Mouse (Mus musculus): ENCODE data around the gene Pnpla1.
"Not testable (repeated sequence)": the region's sequence is repeated elsewhere in the genome, so short reads cannot be mapped to it uniquely, and the experiment has no call there.

Gene Pnpla1

DNA sequence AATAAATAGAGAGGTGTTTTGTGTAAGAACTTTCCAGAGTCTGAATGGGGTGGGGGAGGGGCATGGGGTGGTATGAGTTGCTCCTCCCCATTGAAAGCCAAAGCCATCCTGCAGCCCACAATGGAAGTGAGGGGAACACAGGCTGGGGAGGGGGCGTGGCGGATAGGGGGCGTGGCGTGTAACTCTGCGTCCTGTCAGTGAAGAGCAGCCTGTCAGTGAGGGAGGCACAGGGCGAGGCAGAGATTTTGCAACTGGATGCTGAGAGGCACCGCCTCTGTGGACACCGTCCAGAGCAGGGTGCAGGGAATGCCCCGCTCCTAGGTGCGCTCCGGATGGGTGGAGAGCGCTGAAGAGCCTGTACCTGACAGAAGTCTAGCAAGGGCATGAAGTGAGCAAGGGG lies at the start of gene Pnpla1:
Gene Pnpla1 (plus strand): TSS at position 207 of the 400 bp plus-strand sequence.
- in situ Hi-C loops (cut with MseI, MboI), result no loop called here

DNA sequence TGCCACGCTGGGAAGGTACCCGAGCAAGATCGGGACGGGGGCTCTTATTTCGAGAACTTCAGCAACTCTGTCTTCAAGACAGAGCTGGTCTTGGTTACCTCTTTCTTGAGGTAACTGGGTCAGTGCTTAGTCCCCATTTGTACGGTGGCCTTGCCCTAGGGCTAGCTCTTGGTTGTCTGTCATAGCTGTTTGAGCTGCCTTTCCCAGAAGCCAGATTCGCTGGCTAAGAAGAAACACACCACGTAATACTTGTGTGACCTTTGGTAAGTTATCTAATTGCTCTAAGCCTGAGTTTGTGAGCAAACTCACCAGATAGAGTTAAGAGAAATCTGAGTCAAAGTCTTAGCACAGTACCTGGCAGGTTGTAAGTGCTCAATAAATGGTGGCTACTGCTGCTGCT lies 49.5 kb upstream of the Pnpla1 start:
- in situ Hi-C loops (cut with MseI, MboI), result no loop called here

GRCm38 (mm10) chr17:28809175-28809831 lies 48.9 kb upstream of the Pnpla1 start:
- in situ Hi-C loops (cut with MseI, MboI), result no loop called here

- in situ Hi-C loops (cut with MseI, MboI), result no loop called here
These were observed 45.9 kb upstream of the Pnpla1 start for GRCm38 (mm10) chr17:28812345-28812744.

DNA sequence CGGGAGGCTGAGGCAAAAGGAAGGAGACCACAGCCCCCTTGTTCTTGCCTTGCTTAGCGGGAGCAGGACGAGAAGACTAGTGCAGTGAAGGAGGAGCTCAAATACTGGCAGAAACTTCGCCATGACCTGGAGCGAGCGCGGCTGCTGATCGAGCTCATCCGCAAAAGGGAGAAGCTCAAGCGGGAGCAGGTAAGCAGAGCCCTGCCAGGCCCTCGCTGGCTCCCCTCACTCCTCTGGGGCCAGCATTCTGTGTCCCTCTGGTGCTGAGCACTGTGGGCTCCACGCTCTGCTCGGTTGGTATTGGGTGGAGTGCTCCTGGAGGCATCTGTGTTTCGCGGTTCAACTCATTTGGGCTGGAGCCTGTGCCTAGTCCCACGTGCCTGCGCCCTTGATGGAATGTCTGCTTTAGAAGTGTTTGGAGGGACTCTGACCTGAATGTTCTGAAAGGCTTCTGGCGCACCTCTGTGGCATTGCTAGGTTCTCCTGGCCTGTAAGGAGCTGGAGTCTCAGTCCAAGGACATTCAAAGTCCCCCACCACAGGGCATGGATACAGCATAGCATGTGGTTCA lies 43.6 kb upstream of the Pnpla1 start:
- in situ Hi-C loops (cut with MseI, MboI), result no loop called here

DNA sequence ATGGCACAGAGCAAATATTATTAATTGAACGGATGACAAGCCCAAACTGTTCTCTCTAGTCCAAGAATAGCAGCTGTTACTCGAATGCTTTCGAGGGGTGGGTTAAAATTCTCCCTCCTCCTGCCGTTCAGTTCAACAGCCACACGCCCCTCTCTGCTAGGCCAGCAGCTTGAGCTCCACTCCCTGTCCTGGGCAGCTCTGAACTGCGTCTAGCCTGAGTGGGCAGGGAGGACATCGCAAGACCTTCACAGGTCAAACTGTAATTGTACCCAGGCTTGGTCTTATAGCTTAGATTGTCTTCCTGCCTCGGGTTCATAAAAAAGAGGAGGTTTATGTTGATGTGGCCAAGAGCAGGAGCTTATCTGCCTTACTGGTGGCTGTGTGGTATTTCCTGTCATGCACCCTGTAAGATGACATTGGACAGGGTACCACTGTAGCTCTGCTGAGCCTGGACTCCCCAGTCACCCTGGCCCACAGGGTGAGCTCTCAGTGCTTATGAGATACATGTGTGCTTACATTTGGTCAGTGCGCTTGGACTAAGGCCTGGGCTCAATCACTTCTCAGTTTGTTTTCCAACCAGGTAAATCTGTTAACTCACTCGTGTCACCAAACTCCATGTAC lies 42.7 kb upstream of the Pnpla1 start:
- in situ Hi-C loops (cut with MseI, MboI), result no loop called here

GRCm38 (mm10) chr17:28816326-28816725 lies 41.9 kb upstream of the Pnpla1 start:
- in situ Hi-C loops (cut with MseI, MboI), result not testable (repeated sequence)

- in situ Hi-C loops (cut with MseI, MboI), result no loop called here
These were observed 41.1 kb upstream of the Pnpla1 start for GRCm38 (mm10) chr17:28816875-28817811.

DNA sequence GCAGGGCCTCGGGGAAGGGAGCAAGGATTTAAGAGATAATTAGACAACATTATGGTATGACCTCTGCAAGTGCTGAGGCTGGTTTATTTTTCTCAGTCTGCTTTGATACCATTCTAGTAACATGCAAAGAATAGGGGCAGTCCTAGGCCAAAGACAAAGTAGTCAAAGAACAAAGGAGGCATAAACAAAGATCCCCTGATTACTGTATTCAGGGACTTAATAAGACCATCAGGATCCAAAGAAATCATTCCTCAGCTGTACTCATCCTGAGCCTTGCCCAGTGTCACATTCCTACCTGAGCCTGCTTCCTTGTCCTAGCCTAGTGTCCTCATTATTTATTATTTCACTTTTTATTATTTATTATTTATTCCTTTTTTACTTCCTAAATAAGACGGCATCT lies 38.0 kb upstream of the Pnpla1 start:
- in situ Hi-C loops (cut with MseI, MboI), result no loop called here

DNA sequence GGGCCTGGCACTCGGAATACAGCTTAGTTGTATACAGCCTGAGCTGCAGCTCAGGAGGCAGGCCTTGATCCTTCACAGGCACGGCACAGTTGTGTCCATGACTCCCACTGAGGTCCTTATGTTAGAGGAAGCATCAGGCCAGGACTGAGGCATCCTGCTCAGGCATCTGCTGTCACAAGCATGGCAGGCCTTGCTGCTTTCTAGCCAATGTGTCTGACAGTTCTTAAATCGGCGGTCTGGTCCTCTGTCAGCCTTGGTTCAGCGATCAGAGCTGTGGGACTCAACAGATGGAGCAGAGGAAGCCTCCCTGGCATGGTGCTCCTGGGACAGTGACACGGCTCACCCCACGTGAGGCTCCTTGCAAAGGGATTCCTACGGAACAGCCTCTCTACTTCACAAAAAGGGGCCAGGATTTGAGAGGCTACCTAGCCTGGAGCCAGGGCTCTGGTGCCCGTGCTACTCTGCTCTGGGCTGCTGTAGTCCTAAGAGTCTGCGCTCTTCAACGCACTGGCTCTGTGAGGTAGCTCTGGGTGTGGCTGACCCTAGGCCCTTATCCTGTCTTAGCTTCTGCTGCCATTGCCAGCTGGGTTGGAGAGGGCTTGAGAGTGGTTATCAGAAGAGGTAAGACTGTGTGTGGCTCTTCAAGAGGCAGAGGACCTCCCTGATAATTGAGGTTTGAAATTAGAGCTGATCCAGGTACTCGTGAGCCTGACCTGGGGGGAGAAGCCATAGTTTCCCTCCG lies 35.0 kb upstream of the Pnpla1 start:
- in situ Hi-C loops (cut with MseI, MboI), result no loop called here

GRCm38 (mm10) chr17:28823749-28824148 lies 34.5 kb upstream of the Pnpla1 start:
- in situ Hi-C loops (cut with MseI, MboI), result no loop called here

DNA sequence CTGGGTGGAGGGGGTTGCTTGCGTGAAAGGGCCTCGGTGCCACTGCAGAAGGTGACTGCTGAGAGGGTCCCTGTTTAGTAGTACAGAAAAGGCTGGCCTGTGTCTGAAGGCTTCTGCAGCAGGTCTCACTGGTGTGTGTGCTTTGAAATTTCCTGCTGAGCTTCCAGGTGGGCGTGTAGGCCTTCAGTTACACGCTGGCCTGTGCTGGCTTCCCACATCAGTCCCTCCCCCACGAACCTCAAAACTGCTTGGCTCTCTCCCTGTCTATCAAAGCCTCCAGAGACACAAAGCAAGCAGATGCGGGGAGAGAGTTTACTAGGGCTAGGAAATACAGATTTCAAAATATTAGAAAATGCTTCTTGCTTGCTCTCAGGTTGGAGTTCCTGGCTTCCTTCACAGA lies 33.3 kb upstream of the Pnpla1 start:
- in situ Hi-C loops (cut with MseI, MboI), result no loop called here

DNA sequence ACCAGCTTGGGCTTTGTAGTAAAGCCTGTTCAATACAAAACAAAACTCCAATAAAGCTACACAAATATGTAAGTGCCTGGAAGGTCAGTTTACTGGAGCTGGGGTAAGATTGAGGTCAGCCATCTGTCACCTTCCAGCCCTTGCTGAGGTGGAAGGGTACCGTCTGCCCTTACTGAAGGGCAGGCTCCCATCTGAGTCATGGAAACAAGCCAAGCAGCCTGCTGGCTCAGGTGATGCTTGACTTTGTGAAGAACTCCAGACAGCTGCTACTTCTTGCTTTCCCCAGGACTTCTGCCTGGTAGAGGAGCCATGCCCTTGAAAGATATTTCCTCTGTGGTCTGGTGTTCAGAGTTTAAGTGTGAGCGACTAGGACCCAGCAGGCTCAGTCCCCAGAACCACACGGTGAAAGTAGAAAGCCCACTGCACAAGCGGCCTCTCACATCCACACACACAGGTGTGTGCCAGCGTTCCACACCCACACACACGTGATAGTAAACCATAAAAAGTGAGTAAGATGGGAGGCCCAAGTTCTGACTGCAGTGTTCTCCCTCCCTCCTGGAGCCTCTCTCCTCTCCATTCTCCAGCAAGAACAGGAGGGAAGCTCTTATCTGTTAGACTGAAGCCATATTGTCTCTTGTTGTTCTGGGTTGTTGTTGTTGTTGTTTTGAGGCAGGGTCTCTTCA lies 32.7 kb upstream of the Pnpla1 start:
- in situ Hi-C loops (cut with MseI, MboI), result no loop called here

DNA sequence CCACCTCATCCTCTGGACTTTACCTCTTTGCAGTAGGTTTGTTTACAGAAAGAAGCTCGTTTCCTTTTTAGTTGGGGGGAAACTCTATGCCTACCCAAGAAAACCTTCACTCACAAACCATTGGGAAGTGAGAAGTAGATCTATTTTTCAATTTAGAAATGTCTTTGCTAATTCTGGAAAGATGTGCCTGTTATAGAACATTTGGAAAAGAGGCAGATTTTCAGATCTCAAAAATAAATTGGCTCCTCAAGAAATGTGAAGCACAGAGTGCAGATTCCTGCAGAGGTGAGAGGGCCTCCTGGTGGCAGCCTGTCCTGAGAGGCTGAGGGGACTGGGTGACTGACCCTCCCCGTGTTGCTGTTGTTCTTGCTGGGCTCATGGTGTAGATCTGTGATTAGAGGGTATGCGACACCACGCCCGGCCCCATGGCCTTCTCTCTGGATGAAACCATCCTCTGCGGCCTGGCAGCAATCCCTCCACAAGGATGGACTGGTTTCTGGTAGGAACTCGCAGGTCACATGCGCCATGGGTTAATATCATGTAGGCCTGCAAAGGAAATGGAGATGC lies 30.5 kb upstream of the Pnpla1 start:
- in situ Hi-C loops (cut with MseI, MboI), result no loop called here

- in situ Hi-C loops (cut with MseI, MboI), result no loop called here
These were observed 29.1 kb upstream of the Pnpla1 start for GRCm38 (mm10) chr17:28829120-28829519.

DNA sequence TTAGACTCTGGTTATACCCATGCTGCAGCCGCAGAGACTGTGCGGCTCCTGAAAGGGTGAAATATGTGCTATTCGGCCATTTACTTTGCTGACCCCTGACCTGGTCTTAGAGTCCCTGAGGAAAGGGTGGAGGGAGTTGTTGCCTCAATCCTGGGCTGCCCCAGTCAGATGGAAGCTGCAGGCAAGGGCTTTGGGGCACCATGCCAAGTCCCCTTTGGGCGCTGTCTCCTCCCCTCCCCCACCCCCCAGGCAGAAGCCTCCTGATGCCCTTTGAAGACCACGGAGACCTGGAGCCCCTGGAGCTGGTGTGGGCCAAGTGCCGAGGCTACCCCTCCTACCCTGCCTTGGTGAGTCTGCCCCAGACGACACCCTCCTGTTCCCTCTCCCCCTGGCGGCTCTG lies 27.1 kb upstream of the Pnpla1 start:
- in situ Hi-C loops (cut with MseI, MboI), result no loop called here

- in situ Hi-C loops (cut with MseI, MboI), result no loop called here
These were observed 26.2 kb upstream of the Pnpla1 start for GRCm38 (mm10) chr17:28832040-28832439.

DNA sequence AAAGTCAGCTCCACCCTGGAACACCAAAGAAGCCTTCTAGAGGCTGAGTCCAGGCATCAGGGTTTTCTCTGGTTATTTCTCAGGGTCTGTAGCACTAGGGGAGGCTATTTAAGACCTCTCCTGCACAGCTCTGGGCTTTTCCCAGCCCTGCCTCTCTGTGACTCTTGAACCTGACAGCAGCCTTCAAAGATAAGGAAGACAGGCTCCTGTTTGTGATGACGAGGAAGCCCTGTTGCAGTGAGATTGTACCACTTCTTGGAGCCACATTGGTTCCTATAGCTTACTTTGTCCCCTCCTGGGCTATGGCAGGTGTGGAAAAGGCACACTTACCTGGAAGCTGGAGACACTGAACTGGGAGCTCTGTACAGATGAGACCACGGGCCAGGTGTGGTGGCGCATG lies 25.3 kb upstream of the Pnpla1 start:
- in situ Hi-C loops (cut with MseI, MboI), result no loop called here

- in situ Hi-C loops (cut with MseI, MboI), result no loop called here
These were observed 23.5 kb upstream of the Pnpla1 start for GRCm38 (mm10) chr17:28834676-28835075.

GRCm38 (mm10) chr17:28837840-28838239 lies 20.4 kb upstream of the Pnpla1 start:
- in situ Hi-C loops (cut with MseI, MboI), result no loop called here

GRCm38 (mm10) chr17:28841947-28842346 lies 16.3 kb upstream of the Pnpla1 start:
- in situ Hi-C loops (cut with MseI, MboI), result not testable (repeated sequence)
